Mouse (Mus musculus) liver, embryonic 14.5 days (tissue): ENCODE data around the gene S100a4.

Experiments
- CTCF ChIP-seq: IDR thresholded peaks from 2 replicates; pipeline ENCODE4 v1.5.1; 2016; ENCODE audit warnings: antibody characterized with exemption, low read depth, control low read depth
- EP300 ChIP-seq: IDR thresholded peaks from 2 replicates; pipeline ENCODE4 v1.6.1; 2016; ENCODE audit warnings: antibody characterized with exemption, low read depth

DNA sequence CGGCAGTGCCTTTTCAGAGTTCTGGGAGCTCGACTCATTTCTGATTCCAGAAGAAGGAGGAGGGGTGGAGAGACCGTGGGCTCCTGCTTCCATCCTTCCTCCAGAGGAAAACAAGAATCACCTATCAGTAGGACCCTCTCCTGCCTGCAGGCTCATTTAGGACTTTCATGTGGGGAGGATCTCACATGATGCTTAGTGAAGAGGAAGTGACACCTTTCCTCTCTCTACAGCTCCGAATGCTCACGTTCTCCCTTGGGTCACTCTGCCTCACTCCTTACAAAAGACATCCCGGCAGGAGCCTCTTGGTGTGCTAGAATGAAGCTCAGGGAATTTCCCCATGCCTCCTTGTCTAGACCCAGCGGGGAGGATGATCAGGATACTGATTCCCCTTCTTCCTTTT lies 18.0 kb downstream of the S100a4 start:
- TF ChIP-seq CTCF (no peak), EP300 (no peak)
